Mouse (Mus musculus) stomach, postnatal 0 days (tissue): ENCODE measurements around the gene Rad51b.
A peak's percentile ranks its signal among the peaks of the same experiment; 100 is the strongest.

ENCODE experiments used
- CTCF ChIP-seq: IDR thresholded peaks from 2 replicates; pipeline ENCODE4 v1.5.1; 2016; ENCODE audit warnings: antibody characterized with exemption, low read depth, mild to moderate bottlenecking, moderate library complexity
- EP300 ChIP-seq: optimal IDR thresholded peaks from 2 replicates; pipeline ENCODE3; 2016; ENCODE audit warnings: antibody characterized with exemption

- TF ChIP-seq CTCF: peak; percentile 64
- TF ChIP-seq EP300: no peak
These were observed 62.3 kb downstream of the Rad51b start for GRCm38 (mm10) chr12:79359404-79359803.
